Mouse (Mus musculus) CH12.LX (cell line): ENCODE results near the gene Kdm1a. TPM values are rescaled to one million over a fixed set of nuclear protein-coding genes. Genes with fewer than 3 reads are reported as not detected.

ENCODE experiments used
- DNase-seq: peaks from one replicate; pipeline ENCODE4 v3.0.0-alpha.2; 2013; ENCODE audit errors: extremely low read depth
- H3K27ac ChIP-seq: 2 replicates; pipeline ENCODE4 v1.5.1; 2012; ENCODE audit warnings: low read depth, mild to moderate bottlenecking, control low read depth, moderate library complexity; ENCODE audit not compliant: insufficient read depth
- H3K27me3 ChIP-seq: replicated peaks from 2 replicates; pipeline ENCODE3; 2012; ENCODE audit warnings: inconsistent platforms
- H3K36me3 ChIP-seq, 2 experiments: replicated peaks in 1 of 2; 2 replicates each; pipeline versions ENCODE3 to v1.6.1; 2012; ENCODE audit warnings: inconsistent platforms in 1 of 2, low read length in 1 of 2, mild to moderate bottlenecking in 1 of 2, mixed read lengths in 1 of 2, moderate library complexity in 1 of 2; ENCODE audit not compliant: control insufficient read depth in 1 of 2, insufficient read depth in 1 of 2
- H3K4me1 ChIP-seq, 2 experiments: 2 replicates each; pipeline ENCODE4 v1.6.1; 2012; ENCODE audit warnings: inconsistent platforms in 1 of 2, moderate library complexity in 1 of 2; ENCODE audit not compliant: insufficient read depth in 2 of 2, control insufficient read depth in 1 of 2
- H3K4me2 ChIP-seq: 2 replicates; pipeline ENCODE4 v1.6.1; 2012; ENCODE audit warnings: low read depth, mild to moderate bottlenecking, control low read depth; ENCODE audit not compliant: poor library complexity, insufficient read depth, severe bottlenecking
- H3K4me3 ChIP-seq, 3 experiments: fragments of 150-350 bp in 1 of 3; sonication (generic) in 1 of 3; replicated peaks in 1 of 3; 2 replicates each; pipeline versions ENCODE3 to v1.5.1; 2011 to 2012; ENCODE audit warnings: low read depth in 2 of 3, low read length in 2 of 3, mild to moderate bottlenecking in 2 of 3, moderate library complexity in 2 of 3, control low read depth in 1 of 3, improper control_type of control experiment in 1 of 3, inconsistent platforms in 1 of 3, mixed read lengths in 1 of 3; ENCODE audit not compliant: poor library complexity in 1 of 3
- H3K79me2 ChIP-seq: replicated peaks from 2 replicates; pipeline ENCODE4 v1.6.1; 2012; ENCODE audit warnings: mild to moderate bottlenecking, moderate library complexity; ENCODE audit not compliant: control insufficient read depth, poor library complexity, insufficient read depth, severe bottlenecking; ENCODE audit errors: extremely low read depth
- H3K9ac ChIP-seq: 2 replicates; pipeline ENCODE4 v1.6.1; 2012; ENCODE audit warnings: low read depth, mild to moderate bottlenecking, control low read depth, moderate library complexity; ENCODE audit not compliant: insufficient read depth
- H3K9me3 ChIP-seq: replicated peaks from 2 replicates; pipeline ENCODE3; 2012; ENCODE audit warnings: low read length, inconsistent platforms, mixed read lengths
- BHLHE40 ChIP-seq: IDR thresholded peaks from 2 replicates; pipeline ENCODE4 v1.6.1; 2011; ENCODE audit warnings: mild to moderate bottlenecking, low read depth, low read length, improper control_type of control experiment
- CHD1 ChIP-seq: IDR thresholded peaks from 2 replicates; pipeline ENCODE4 v1.6.1; 2012; ENCODE audit warnings: low read depth, low read length, improper control_type of control experiment, inconsistent platforms
- E2F4 ChIP-seq: IDR thresholded peaks from 2 replicates; pipeline ENCODE4 v1.6.1; 2011; ENCODE audit warnings: low read depth, low read length, improper control_type of control experiment; ENCODE audit not compliant: insufficient replicate concordance
- ELF1 ChIP-seq: IDR thresholded peaks from 2 replicates; pipeline ENCODE4 v1.6.1; 2014; ENCODE audit warnings: low read depth, mild to moderate bottlenecking, inconsistent platforms, low read length, improper control_type of control experiment
- HCFC1 ChIP-seq: IDR thresholded peaks from 2 replicates; pipeline ENCODE4 v1.6.1; 2012; ENCODE audit warnings: low read depth, mild to moderate bottlenecking, inconsistent platforms, low read length, improper control_type of control experiment
- IRF4 ChIP-seq: IDR thresholded peaks from 2 replicates; pipeline ENCODE4 v1.6.1; 2014; ENCODE audit warnings: low read depth, mild to moderate bottlenecking, inconsistent platforms, low read length, improper control_type of control experiment
- JUN ChIP-seq: IDR thresholded peaks from 2 replicates; pipeline ENCODE4 v1.6.1; 2011; ENCODE audit warnings: low read depth, mild to moderate bottlenecking, low read length, improper control_type of control experiment, moderate library complexity; ENCODE audit not compliant: insufficient read depth
- JUND ChIP-seq: conservative IDR thresholded peaks from 2 replicates; pipeline ENCODE4 v1.6.1; 2011; ENCODE audit warnings: low read depth, low read length, improper control_type of control experiment
- KAT2A ChIP-seq: IDR thresholded peaks from 2 replicates; pipeline ENCODE4 v1.6.1; 2012; ENCODE audit warnings: low read length, improper control_type of control experiment, inconsistent platforms; ENCODE audit not compliant: insufficient replicate concordance
- MAZ ChIP-seq: IDR thresholded peaks from 2 replicates; pipeline ENCODE4 v1.6.1; 2012; ENCODE audit warnings: low read depth, mild to moderate bottlenecking, inconsistent platforms, low read length, improper control_type of control experiment, moderate library complexity
- MEF2A ChIP-seq: IDR thresholded peaks from 2 replicates; pipeline ENCODE4 v1.6.1; 2014; ENCODE audit warnings: low read depth, mild to moderate bottlenecking, inconsistent platforms, low read length, improper control_type of control experiment, borderline replicate concordance
- MYC ChIP-seq: IDR thresholded peaks from 2 replicates; pipeline ENCODE4 v1.6.1; 2011; ENCODE audit warnings: low read depth, mild to moderate bottlenecking, improper control_type of control experiment, low read length
- POLR2AphosphoS2 ChIP-seq: IDR thresholded peaks from 2 replicates; pipeline ENCODE4 v1.6.1; 2011; ENCODE audit warnings: low read depth, low read length, improper control_type of control experiment
- RAD21 ChIP-seq: IDR thresholded peaks from 2 replicates; pipeline ENCODE4 v1.6.1; 2011; ENCODE audit warnings: low read depth, mild to moderate bottlenecking, low read length, improper control_type of control experiment, moderate library complexity
- RCOR1 ChIP-seq: conservative IDR thresholded peaks from 2 replicates; pipeline ENCODE4 v1.6.1; 2012; ENCODE audit warnings: low read depth, mild to moderate bottlenecking, inconsistent platforms, low read length, improper control_type of control experiment
- TBP ChIP-seq: conservative IDR thresholded peaks from 2 replicates; pipeline ENCODE4 v1.6.1; 2011; ENCODE audit warnings: low read depth, low read length, improper control_type of control experiment
- TCF12 ChIP-seq: IDR thresholded peaks from 2 replicates; pipeline ENCODE4 v1.6.1; 2014; ENCODE audit warnings: low read depth, mild to moderate bottlenecking, inconsistent platforms, low read length, improper control_type of control experiment
- UBTF ChIP-seq: IDR thresholded peaks from 2 replicates; pipeline ENCODE4 v1.6.1; 2012; ENCODE audit warnings: low read depth, mild to moderate bottlenecking, inconsistent platforms, low read length, improper control_type of control experiment, moderate library complexity
- USF1 ChIP-seq: IDR thresholded peaks from 2 replicates; pipeline ENCODE4 v1.6.1; 2014; ENCODE audit warnings: low read depth, mild to moderate bottlenecking, inconsistent platforms, low read length, improper control_type of control experiment
- ZKSCAN1 ChIP-seq: IDR thresholded peaks from 2 replicates; pipeline ENCODE4 v1.6.1; 2012; ENCODE audit warnings: low read depth, inconsistent platforms, low read length, improper control_type of control experiment, borderline replicate concordance
- ZMIZ1 ChIP-seq: IDR thresholded peaks from 2 replicates; pipeline ENCODE4 v1.6.1; 2012; ENCODE audit warnings: low read depth, mild to moderate bottlenecking, inconsistent platforms, low read length, improper control_type of control experiment
- dilution Hi-C: fragments of 300-500 bp; cut with MboI; formaldehyde crosslinking; loops from 2 replicates; pipeline ENCODE4 v1.14.3; 2020; ENCODE audit warnings: low sequenced_read_pairs; ENCODE audit not compliant: extremely low pct_unique_long_range_greater_than_20kb, extremely low pct_ligation_motif_present
- in situ Hi-C: fragments of 300-500 bp; cut with MboI; formaldehyde crosslinking; loops from 3 replicates; pipeline ENCODE4 v1.14.3; 2019; ENCODE audit warnings: low sequenced_read_pairs, low pct_ligation_motif_present, low pct_unique_long_range_greater_than_20kb, mixed read lengths
- polyA plus RNA-seq: library from polyadenylated mRNA; unstranded; fragments of >175 nt; gene quantifications from 2 replicates; pipeline ENCODE4 v1.2.1, GENCODE M21; 2012; ENCODE audit warnings: low read depth; ENCODE audit not compliant: insufficient read length
- total RNA-seq, 2 experiments: library from RNA; depleted of rRNA; stranded (reverse); fragments of 300-350 nt in 1 of 2; fragments of >200 nt in 1 of 2; gene quantifications; 2 replicates each; pipeline ENCODE4 v1.2.3; 2012 to 2014

The Kdm1a gene
- total and polyA plus RNA-seq, 3 experiments, result 49.6 to 85.1 (median 69.4) TPM

- H3K27me3 ChIP-seq, result no peaks in the 10 kb centered on the region
- H3K79me2 ChIP-seq, result peaks cover 50% of the 10 kb centered on the region
- in situ Hi-C loops, result loop anchor here (25.0 kb wide), 1 partner anchor 365 kb away; the partner anchor contains the start of gene Tcea3
- H3K4me3 ChIP-seq, result peak overlapping the region; percentile 67 to 86 (median 83)
- DNase-seq, result peak; percentile 47
- TF ChIP-seq UBTF (peak; percentile 75; the same call in 1 of the 2 replicates), ZKSCAN1 (no peak), ZMIZ1 (no peak)
- dilution Hi-C loops, result no loop called here
- peaks cover 0 to 14% of the 10 kb centered on the region in 2 experiments for H3K36me3 ChIP-seq
- no peaks in the 10 kb centered on the region for H3K9me3 ChIP-seq
- H3K9ac ChIP-seq, result peak overlapping the region; percentile 99
- peak overlapping the region; percentile 29; the same call in 1 of the 2 replicates for H3K27ac ChIP-seq
- H3K4me1 ChIP-seq, result peaks cover 7 to 21% of the 10 kb centered on the region in 2 experiments
- peak overlapping the region; percentile 96; the same call in 1 of the 2 replicates for H3K4me2 ChIP-seq
These were observed 437 bp downstream of the Kdm1a start for GRCm38 (mm10) chr4:136602018-136602554.

GRCm38 (mm10) chr4:136601476-136601875 is 1.0 kb downstream of the Kdm1a start:
- TF ChIP-seq UBTF, result no peak
- TF ChIP-seq HCFC1, result no peak
- no peak for TF ChIP-seq POLR2AphosphoS2
- no peak for TF ChIP-seq JUN
- TF ChIP-seq ZKSCAN1, result no peak
- no peak for TF ChIP-seq ELF1
- no peak for TF ChIP-seq USF1
- no peak for TF ChIP-seq KAT2A
- TF ChIP-seq TBP, result no peak
- no peak for TF ChIP-seq BHLHE40
- TF ChIP-seq RCOR1, result no peak
- TF ChIP-seq MYC, result no peak
- no peak for TF ChIP-seq RAD21
- TF ChIP-seq IRF4, result no peak
- TF ChIP-seq JUND, result no peak
- TF ChIP-seq CHD1, result no peak
- TF ChIP-seq MEF2A, result no peak
- no peak for TF ChIP-seq E2F4
- TF ChIP-seq TCF12, result no peak
- no peak for TF ChIP-seq MAZ
- Histone ChIP-seq H3K27me3 (no peaks in the 10 kb centered on the region), H3K4me2 (peak overlapping the region; percentile 96), H3K9me3 (no peaks in the 10 kb centered on the region), H3K27ac (no peak overlapping the region), H3K79me2 (peaks cover 54% of the 10 kb centered on the region), H3K9ac (peak overlapping the region; percentile 99), H3K4me1 (peaks cover 7 to 21% of the 10 kb centered on the region in 2 experiments), H3K36me3 (peaks cover 0 to 14% of the 10 kb centered on the region in 2 experiments), H3K4me3 (peak overlapping the region; percentile 67 to 86 (median 83))
- peak; percentile 35 for DNase-seq
- in situ Hi-C loops (loop anchor here (25.0 kb wide), 1 partner anchor 364 kb away; the partner anchor contains the start of gene Tcea3), dilution Hi-C loops (no loop called here)
